Mouse (Mus musculus) c-Kit-positive CD71-positive TER-119-negative erythroid progenitor cells, embryonic 14.5 days (primary cell): ENCODE data around the gene Itgb7.
"Not testable (repeated sequence)": the region's sequence is repeated elsewhere in the genome, so short reads cannot be mapped to it uniquely, and the experiment has no call there.

Source experiments
- DNase-seq: peaks from one replicate; pipeline ENCODE4 v3.0.0-alpha.2; 2013; ENCODE audit warnings: low read depth

Gene Itgb7

GRCm38 (mm10) chr15:102225619-102226018, 6.1 kb downstream of the Itgb7 start:
- not testable (repeated sequence) for DNase-seq

- DNase-seq = peak; percentile 42
Observed at GRCm38 (mm10) chr15:102224992-102225617, 6.6 kb downstream of the Itgb7 start.

- DNase-seq = peak; percentile 58
Observed at GRCm38 (mm10) chr15:102224186-102224991, 7.4 kb downstream of the Itgb7 start.

GRCm38 (mm10) chr15:102222386-102222785, 9.4 kb downstream of the Itgb7 start:
- no peak for DNase-seq

- DNase-seq = no peak
Observed at GRCm38 (mm10) chr15:102217325-102217724, 14.4 kb downstream of the Itgb7 start.

GRCm38 (mm10) chr15:102216459-102217228, 15.1 kb downstream of the Itgb7 start:
- no peak for DNase-seq

GRCm38 (mm10) chr15:102215624-102216023, 16.1 kb downstream of the Itgb7 start:
- no peak for DNase-seq

GRCm38 (mm10) chr15:102214132-102214531, 17.6 kb downstream of the Itgb7 start:
- DNase-seq = no peak

- DNase-seq = no peak
Observed at GRCm38 (mm10) chr15:102211895-102212294, 19.8 kb downstream of the Itgb7 start.

- no peak for DNase-seq
Observed at GRCm38 (mm10) chr15:102210816-102211215, 20.9 kb downstream of the Itgb7 start.

- no peak for DNase-seq
Observed at GRCm38 (mm10) chr15:102209114-102209513, 22.6 kb downstream of the Itgb7 start.

GRCm38 (mm10) chr15:102208092-102208561, 23.6 kb downstream of the Itgb7 start:
- DNase-seq = no peak

- DNase-seq = no peak
Observed at GRCm38 (mm10) chr15:102207351-102207750, 24.4 kb downstream of the Itgb7 start.

- no peak for DNase-seq
Observed at GRCm38 (mm10) chr15:102205779-102206178, 26.0 kb downstream of the Itgb7 start.

GRCm38 (mm10) chr15:102204674-102205505, 26.9 kb downstream of the Itgb7 start, which contains the start of gene Csad:
Csad (minus strand) TSS chr15:102204724.
- DNase-seq = no peak

- DNase-seq = peak; percentile 34
Observed at GRCm38 (mm10) chr15:102203835-102204381, 27.8 kb downstream of the Itgb7 start.

- peak; percentile 87 for DNase-seq
Observed at GRCm38 (mm10) chr15:102202971-102203834, 28.5 kb downstream of the Itgb7 start, which contains the start of gene Zfp740. Zfp740 (plus strand) TSS chr15:102203249.

- DNase-seq = no peak
Observed at GRCm38 (mm10) chr15:102198841-102199240, 32.9 kb downstream of the Itgb7 start.

- DNase-seq = no peak
Observed at GRCm38 (mm10) chr15:102195373-102195772, 36.4 kb downstream of the Itgb7 start.

GRCm38 (mm10) chr15:102194439-102194838, 37.3 kb downstream of the Itgb7 start:
- DNase-seq = no peak
